Mouse (Mus musculus) bone marrow macrophage, adult 2 months (primary cell): ENCODE results near the gene Pdcd4.

Experiments used
- CTCF ChIP-seq: IDR thresholded peaks from 2 replicates; pipeline ENCODE4 v1.5.1; 2012; ENCODE audit warnings: low read depth, mild to moderate bottlenecking, low read length, moderate library complexity
- POLR2A ChIP-seq: IDR thresholded peaks from 2 replicates; pipeline ENCODE4 v1.6.1; 2012; ENCODE audit warnings: mild to moderate bottlenecking, low read depth, low read length, borderline replicate concordance

- TF ChIP-seq CTCF: no peak
- TF ChIP-seq POLR2A: no peak
These were observed 65.5 kb downstream of the Pdcd4 start for GRCm38 (mm10) chr19:53957513-53957912.
